Mouse (Mus musculus): ENCODE measurements at regions not wholly inside any gene's neighbourhood (a gene's known extent, or its start where the extent isn't known, plus 50 kb on each side); places are given as distances from the start of the nearest gene placed in this dataset.

DNA sequence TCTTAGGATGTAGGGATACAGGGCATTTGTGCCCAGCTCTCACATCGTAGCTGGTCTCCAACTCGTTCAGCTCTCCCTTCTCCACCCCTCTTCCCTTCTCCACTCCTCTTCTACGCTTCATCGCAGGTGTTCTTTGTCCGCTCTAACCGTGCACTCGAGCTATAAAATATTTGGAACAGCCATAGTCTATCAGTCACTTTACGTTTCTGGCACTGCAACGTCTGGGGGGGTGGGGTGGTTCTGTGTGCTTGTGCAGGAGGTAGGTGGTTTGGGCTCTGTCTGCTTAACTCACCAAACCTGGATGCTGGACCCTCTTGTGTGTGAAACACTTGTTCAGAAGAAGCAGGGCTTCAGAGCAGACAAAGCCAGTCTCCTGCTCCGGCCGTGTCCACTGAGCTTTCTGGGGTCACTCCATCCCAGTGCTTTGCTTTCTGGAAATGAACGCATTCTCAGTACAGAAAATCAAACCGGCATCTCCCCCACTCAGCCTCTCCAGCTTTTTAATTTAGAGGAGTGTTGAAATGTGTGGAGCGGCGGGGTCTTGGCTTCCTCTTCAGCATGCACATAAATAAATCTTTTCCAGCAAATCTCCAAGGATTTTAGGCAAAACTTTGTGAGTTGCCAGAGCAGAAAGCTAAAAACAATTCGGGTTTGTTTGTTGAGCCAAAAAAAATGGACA, 181.3 kb upstream of the Mgmt start:
- ATAC-seq (replicated peaks; ENCODE audit: low FRiP score, low TSS enrichment, low read depth) = no peak
- Histone ChIP-seq H3K27me3 (replicated peaks; ENCODE audit: control insufficient read depth, insufficient read depth, low read length) (no peaks in the 10 kb centered on the region), H3K27ac (ENCODE audit: low read depth) (no peak overlapping the region; the same call in 1 of the 2 replicates), H3K4me1 (replicated peaks; ENCODE audit: control insufficient read depth, insufficient read depth, low read length) (0 out of 2 replicates have a peak, but pooled peaks cover 2% of the 10 kb centered on the region), H3K9me3 (ENCODE audit: control insufficient read depth, low read length) (no peaks in the 10 kb centered on the region), H3K9ac (ENCODE audit: low read length) (no peak overlapping the region), H3K36me3 (ENCODE audit: control insufficient read depth, insufficient read depth, low read length) (no peaks in the 10 kb centered on the region), H3K4me2 (ENCODE audit: low read length) (no peak overlapping the region; the same call in 1 of the 2 replicates), H3K4me3 (ENCODE audit: low read depth, low read length) (no peak overlapping the region)
- DNase-seq (ENCODE audit: low spot score) = peak; percentile 63
- 42% methylated on average over 16 of the region's 16 CpGs for WGBS

DNA sequence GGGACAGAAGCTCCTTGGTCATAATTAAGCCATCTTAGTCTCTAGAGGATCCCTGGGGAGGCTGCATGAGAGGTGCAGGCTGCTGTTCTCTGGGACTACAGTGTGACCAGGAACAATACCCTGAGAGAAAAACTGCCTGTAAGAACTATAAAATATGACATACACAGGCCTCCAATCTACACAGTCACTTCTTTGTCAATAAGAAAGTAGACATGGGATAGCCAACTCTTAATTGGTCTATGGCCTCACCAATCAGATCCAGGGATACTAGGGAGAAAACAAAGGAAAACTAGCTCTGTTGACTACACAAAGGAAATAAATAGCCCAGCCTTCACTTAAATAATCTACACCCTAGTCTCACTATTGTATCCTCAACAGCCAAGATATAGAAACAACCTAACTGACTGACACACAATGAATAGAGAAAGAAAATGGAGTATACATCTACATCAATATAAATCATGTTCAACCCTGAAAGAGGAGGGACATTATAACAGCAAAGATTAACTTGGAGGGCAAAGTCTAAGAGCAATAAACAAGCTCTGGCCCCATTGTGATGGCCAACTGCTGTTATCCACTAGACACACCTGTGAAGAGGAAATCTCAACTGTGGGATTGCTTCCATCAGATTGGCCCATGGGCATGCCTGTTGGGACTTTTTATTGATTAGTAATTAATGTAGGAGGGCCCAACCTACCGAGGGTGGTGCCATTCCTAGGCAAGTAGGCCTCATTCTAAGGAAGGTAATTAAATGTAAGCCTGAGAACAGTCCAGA, 166.6 kb upstream of the Mgmt start:
- H3K4me1 ChIP-seq (replicated peaks; ENCODE audit: control insufficient read depth, insufficient read depth, low read length) = no peaks in the 10 kb centered on the region
- H3K27me3 ChIP-seq (replicated peaks; ENCODE audit: control insufficient read depth, insufficient read depth, low read length) = no peaks in the 10 kb centered on the region
- H3K4me2 ChIP-seq (ENCODE audit: low read length) = no peak overlapping the region
- DNase-seq (ENCODE audit: low spot score) = no peak
- H3K4me3 ChIP-seq (ENCODE audit: low read depth, low read length) = no peak overlapping the region
- no peaks in the 10 kb centered on the region for H3K9me3 ChIP-seq (ENCODE audit: control insufficient read depth, low read length)
- H3K9ac ChIP-seq (ENCODE audit: low read length) = no peak overlapping the region
- WGBS = 67% methylated on average over 1 of the region's 1 CpGs
- H3K36me3 ChIP-seq (ENCODE audit: control insufficient read depth, insufficient read depth, low read length) = no peaks in the 10 kb centered on the region
- ATAC-seq (replicated peaks; ENCODE audit: low FRiP score, low TSS enrichment, low read depth) = peak; percentile 91
- no peak overlapping the region for H3K27ac ChIP-seq (ENCODE audit: low read depth)

DNA sequence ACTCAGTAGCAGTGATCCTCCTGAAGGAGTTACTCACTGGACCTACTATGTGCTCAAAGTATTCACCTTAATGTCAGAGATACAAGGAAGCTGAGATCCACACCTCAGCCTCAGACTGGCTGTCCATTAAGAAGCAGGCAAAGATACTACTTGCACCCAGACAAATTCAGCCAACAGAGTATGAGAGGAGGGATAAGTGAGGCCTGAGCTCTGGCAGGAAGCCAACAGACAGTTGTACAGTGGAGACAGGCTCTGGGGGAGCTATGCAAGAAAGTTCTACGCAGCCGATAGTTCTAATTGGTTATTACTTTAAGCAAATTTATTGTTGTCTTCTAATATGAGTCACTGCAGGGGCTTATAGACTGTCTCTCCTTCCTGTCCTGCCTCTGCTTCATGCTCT, 152.2 kb upstream of the Mgmt start:
- Histone ChIP-seq H3K9ac (ENCODE audit: low read length) (no peak overlapping the region), H3K36me3 (ENCODE audit: control insufficient read depth, insufficient read depth, low read length) (no peaks in the 10 kb centered on the region), H3K4me1 (replicated peaks; ENCODE audit: control insufficient read depth, insufficient read depth, low read length) (no peaks in the 10 kb centered on the region), H3K27me3 (replicated peaks; ENCODE audit: control insufficient read depth, insufficient read depth, low read length) (no peaks in the 10 kb centered on the region), H3K27ac (ENCODE audit: low read depth) (no peak overlapping the region), H3K4me3 (ENCODE audit: low read depth, low read length) (no peak overlapping the region), H3K9me3 (ENCODE audit: control insufficient read depth, low read length) (no peaks in the 10 kb centered on the region), H3K4me2 (ENCODE audit: low read length) (no peak overlapping the region)
- WGBS = 84% methylated on average over 2 of the region's 2 CpGs
- DNase-seq (ENCODE audit: low spot score) (no peak), ATAC-seq (replicated peaks; ENCODE audit: low FRiP score, low TSS enrichment, low read depth) (no peak)

DNA sequence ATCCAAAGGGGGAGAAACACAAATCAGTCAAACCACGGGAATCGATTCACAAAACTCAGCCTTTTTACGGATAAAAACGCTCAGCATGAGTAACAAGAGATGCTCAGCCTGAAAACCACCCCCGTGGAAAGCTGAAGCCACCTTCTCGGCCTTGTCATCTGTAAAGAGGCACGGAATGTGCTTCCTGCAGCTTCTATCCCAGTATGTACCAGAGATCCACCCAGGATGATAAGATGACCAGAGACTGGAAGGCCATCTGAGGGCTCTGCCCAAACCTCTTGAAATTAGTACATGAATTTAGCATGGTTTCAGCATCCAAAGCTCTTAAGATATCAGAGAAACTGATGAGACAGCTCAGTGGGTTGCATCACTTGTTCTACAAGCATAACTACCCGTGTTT, 149.0 kb upstream of the Mgmt start:
- Histone ChIP-seq H3K27ac (ENCODE audit: low read depth) (no peak overlapping the region), H3K4me1 (replicated peaks; ENCODE audit: control insufficient read depth, insufficient read depth, low read length) (no peaks in the 10 kb centered on the region), H3K36me3 (ENCODE audit: control insufficient read depth, insufficient read depth, low read length) (no peaks in the 10 kb centered on the region), H3K27me3 (replicated peaks; ENCODE audit: control insufficient read depth, insufficient read depth, low read length) (no peaks in the 10 kb centered on the region), H3K9me3 (ENCODE audit: control insufficient read depth, low read length) (no peaks in the 10 kb centered on the region), H3K4me2 (ENCODE audit: low read length) (no peak overlapping the region), H3K4me3 (ENCODE audit: low read depth, low read length) (no peak overlapping the region), H3K9ac (ENCODE audit: low read length) (no peak overlapping the region)
- DNase-seq (ENCODE audit: low spot score) = no peak
- 86% methylated on average over 8 of the region's 8 CpGs for WGBS
- no peak for ATAC-seq (replicated peaks; ENCODE audit: low FRiP score, low TSS enrichment, low read depth)

DNA sequence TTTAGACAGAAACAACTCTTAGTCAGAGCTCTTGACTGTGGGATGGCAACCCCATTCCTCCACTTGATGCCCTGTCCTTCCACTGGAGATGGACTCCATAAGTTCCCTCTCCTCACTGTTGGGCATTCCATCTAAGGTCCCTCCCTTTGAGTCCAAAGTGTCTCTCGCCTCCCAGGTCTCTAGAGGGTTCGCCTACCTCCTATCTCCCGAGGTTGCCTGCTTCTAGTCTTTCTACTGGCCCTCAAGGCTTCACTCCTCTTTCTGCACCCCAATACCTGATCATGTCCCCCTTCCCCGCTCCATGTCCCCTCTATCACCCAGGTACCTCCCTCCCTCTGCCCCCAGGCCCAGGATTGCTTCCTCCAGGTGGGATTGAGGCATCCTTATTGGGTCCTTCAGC, 142.9 kb upstream of the Mgmt start:
- no peak for DNase-seq (ENCODE audit: low spot score)

DNA sequence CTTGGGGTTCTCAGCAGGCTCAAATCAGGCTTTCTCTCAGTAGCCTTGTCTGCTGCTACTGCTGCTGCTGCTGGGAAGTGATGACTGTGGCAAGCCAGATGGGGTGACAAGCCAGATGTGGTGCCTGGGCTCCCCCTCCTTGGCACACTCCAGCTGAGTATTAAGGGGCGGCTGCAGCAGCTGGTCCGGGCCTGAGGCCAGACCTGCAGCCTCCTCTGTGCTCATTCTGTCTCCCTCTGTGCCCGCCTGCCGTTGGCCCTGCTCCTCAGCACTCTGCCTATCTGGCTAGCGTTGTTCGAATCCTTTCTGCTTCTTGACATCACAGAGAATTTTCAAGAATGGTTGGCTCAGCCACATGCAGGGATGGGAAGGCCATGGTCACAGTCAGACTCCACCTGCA, 139.6 kb upstream of the Mgmt start:
- Histone ChIP-seq H3K27ac (ENCODE audit: low read depth) (no peak overlapping the region), H3K4me3 (ENCODE audit: low read depth, low read length) (no peak overlapping the region), H3K9me3 (ENCODE audit: control insufficient read depth, low read length) (no peaks in the 10 kb centered on the region), H3K27me3 (replicated peaks; ENCODE audit: control insufficient read depth, insufficient read depth, low read length) (no peaks in the 10 kb centered on the region), H3K4me1 (replicated peaks; ENCODE audit: control insufficient read depth, insufficient read depth, low read length) (no peaks in the 10 kb centered on the region), H3K4me2 (ENCODE audit: low read length) (no peak overlapping the region), H3K9ac (ENCODE audit: low read length) (no peak overlapping the region), H3K36me3 (ENCODE audit: control insufficient read depth, insufficient read depth, low read length) (no peaks in the 10 kb centered on the region)
- no peak for ATAC-seq (replicated peaks; ENCODE audit: low FRiP score, low TSS enrichment, low read depth)
- DNase-seq (ENCODE audit: low spot score) = no peak
- 75% methylated on average over 6 of the region's 6 CpGs for WGBS

More for the DNA sequence above, 142.9 kb upstream of the Mgmt start:
- Histone ChIP-seq H3K4me1 (replicated peaks; ENCODE audit: control insufficient read depth, insufficient read depth, low read length) (no peaks in the 10 kb centered on the region), H3K36me3 (ENCODE audit: control insufficient read depth, insufficient read depth, low read length) (no peaks in the 10 kb centered on the region), H3K9me3 (ENCODE audit: control insufficient read depth, low read length) (no peaks in the 10 kb centered on the region), H3K27ac (ENCODE audit: low read depth) (no peak overlapping the region), H3K4me3 (ENCODE audit: low read depth, low read length) (no peak overlapping the region), H3K9ac (ENCODE audit: low read length) (no peak overlapping the region), H3K4me2 (ENCODE audit: low read length) (no peak overlapping the region), H3K27me3 (replicated peaks; ENCODE audit: control insufficient read depth, insufficient read depth, low read length) (no peaks in the 10 kb centered on the region)
- ATAC-seq (replicated peaks; ENCODE audit: low FRiP score, low TSS enrichment, low read depth) = no peak
- WGBS = 91% methylated on average over 4 of the region's 4 CpGs

DNA sequence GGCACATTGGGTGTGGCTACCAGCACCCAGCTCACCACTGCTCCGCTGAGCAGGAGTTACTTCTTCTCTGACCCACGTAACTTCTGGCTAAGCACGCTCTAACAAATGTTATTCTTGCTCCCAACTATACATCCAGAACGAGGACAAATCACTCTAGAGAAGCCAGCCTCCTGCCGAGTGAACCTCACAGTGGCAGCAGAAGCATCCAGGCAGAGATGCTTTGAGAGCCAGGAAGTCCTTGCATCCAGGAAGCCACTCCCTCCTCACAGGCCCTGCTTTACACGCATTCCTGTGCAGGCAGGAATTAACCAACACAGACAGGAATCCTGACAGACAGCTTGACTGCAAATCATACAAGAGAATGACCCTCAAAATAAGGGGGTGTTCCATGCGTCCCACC, 129.4 kb upstream of the Mgmt start:
- no peaks in the 10 kb centered on the region for H3K9me3 ChIP-seq (ENCODE audit: control insufficient read depth, low read length)
- H3K27me3 ChIP-seq (replicated peaks; ENCODE audit: control insufficient read depth, insufficient read depth, low read length) = no peaks in the 10 kb centered on the region
- H3K36me3 ChIP-seq (ENCODE audit: control insufficient read depth, insufficient read depth, low read length) = no peaks in the 10 kb centered on the region
- no peak overlapping the region for H3K27ac ChIP-seq (ENCODE audit: low read depth)
- no peak for DNase-seq (ENCODE audit: low spot score)
- no peaks in the 10 kb centered on the region for H3K4me1 ChIP-seq (replicated peaks; ENCODE audit: control insufficient read depth, insufficient read depth, low read length)
- H3K9ac ChIP-seq (ENCODE audit: low read length) = no peak overlapping the region
- no peak overlapping the region for H3K4me2 ChIP-seq (ENCODE audit: low read length)
- ATAC-seq (replicated peaks; ENCODE audit: low FRiP score, low TSS enrichment, low read depth) = no peak
- WGBS = 47% methylated on average over 7 of the region's 7 CpGs
- H3K4me3 ChIP-seq (ENCODE audit: low read depth, low read length) = no peak overlapping the region

DNA sequence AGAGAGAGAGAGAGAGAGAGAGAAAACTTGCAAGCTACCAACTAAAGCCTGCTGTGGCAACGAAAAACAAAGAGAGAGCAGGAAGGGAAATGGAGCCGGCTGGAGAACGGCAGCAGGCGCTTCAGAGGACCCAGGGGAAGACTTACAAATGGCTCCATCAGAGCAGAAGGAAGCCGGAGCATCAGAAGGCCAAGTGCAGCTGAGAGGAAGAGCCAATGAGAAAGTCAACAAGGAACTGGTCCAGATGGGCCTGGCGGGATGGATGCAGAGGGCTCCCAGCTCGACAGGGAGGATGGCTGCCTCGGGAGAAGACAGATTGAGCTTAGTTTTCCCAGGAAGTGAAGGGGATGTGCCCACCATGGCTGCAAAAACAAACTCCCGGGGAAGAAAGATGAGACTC, 127.2 kb upstream of the Mgmt start:
- Histone ChIP-seq H3K36me3 (ENCODE audit: control insufficient read depth, insufficient read depth, low read length) (no peaks in the 10 kb centered on the region), H3K27ac (ENCODE audit: low read depth) (no peak overlapping the region)
- 67% methylated on average over 9 of the region's 9 CpGs for WGBS

DNA sequence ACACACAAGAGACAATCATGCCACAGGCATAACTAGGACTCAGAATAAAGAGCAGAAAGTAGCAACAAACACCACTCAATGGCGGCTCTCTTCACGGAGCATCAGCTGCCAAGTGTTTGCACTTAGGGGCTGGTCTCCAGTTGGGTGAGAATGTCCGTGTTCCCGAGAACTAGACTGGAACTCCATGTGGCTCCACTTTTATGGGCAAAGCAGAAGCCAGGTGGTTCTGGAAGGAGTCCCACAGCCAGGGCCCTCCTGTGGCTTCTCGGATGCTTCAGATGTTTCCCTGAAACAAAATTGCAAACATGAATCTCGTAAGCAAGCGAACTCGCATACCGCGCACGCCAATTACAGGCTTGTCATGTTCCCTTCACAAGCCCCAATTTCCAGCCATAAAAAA, 113.7 kb upstream of the Mgmt start:
- no peaks in the 10 kb centered on the region for H3K36me3 ChIP-seq (ENCODE audit: control insufficient read depth, insufficient read depth, low read length)
- H3K4me1 ChIP-seq (replicated peaks; ENCODE audit: control insufficient read depth, insufficient read depth, low read length) = no peaks in the 10 kb centered on the region
- H3K4me3 ChIP-seq (ENCODE audit: low read depth, low read length) = no peak overlapping the region
- no peaks in the 10 kb centered on the region for H3K27me3 ChIP-seq (replicated peaks; ENCODE audit: control insufficient read depth, insufficient read depth, low read length)
- H3K9me3 ChIP-seq (ENCODE audit: control insufficient read depth, low read length) = no peaks in the 10 kb centered on the region
- no peak overlapping the region for H3K4me2 ChIP-seq (ENCODE audit: low read length)
- DNase-seq (ENCODE audit: low spot score) = no peak
- H3K27ac ChIP-seq (ENCODE audit: low read depth) = no peak overlapping the region
- WGBS = 87% methylated on average over 11 of the region's 11 CpGs
- no peak overlapping the region for H3K9ac ChIP-seq (ENCODE audit: low read length)
- ATAC-seq (replicated peaks; ENCODE audit: low FRiP score, low TSS enrichment, low read depth) = no peak

More for the DNA sequence above, 127.2 kb upstream of the Mgmt start:
- no peaks in the 10 kb centered on the region for H3K4me1 ChIP-seq (replicated peaks; ENCODE audit: control insufficient read depth, insufficient read depth, low read length)
- no peaks in the 10 kb centered on the region for H3K27me3 ChIP-seq (replicated peaks; ENCODE audit: control insufficient read depth, insufficient read depth, low read length)
- H3K9me3 ChIP-seq (ENCODE audit: control insufficient read depth, low read length) = no peaks in the 10 kb centered on the region
- ATAC-seq (replicated peaks; ENCODE audit: low FRiP score, low TSS enrichment, low read depth) = no peak
- no peak overlapping the region for H3K4me2 ChIP-seq (ENCODE audit: low read length)
- no peak overlapping the region for H3K9ac ChIP-seq (ENCODE audit: low read length)
- no peak for DNase-seq (ENCODE audit: low spot score)
- H3K4me3 ChIP-seq (ENCODE audit: low read depth, low read length) = no peak overlapping the region

Measured in intestine, embryonic 14.5 days (tissue).